Mouse (Mus musculus) adrenal gland, postnatal 10 days (tissue): ENCODE results near the gene Pvalb. TPM values are rescaled to one million over a fixed set of nuclear protein-coding genes. Genes with fewer than 3 reads are reported as not detected.

Experiments
- DNase-seq: peaks from one replicate; pipeline ENCODE4 v3.0.0; 2021; ENCODE audit warnings: mixed read lengths
- total RNA-seq, 2 experiments: library from RNA; stranded (reverse); gene quantifications; 2 replicates each; pipeline ENCODE4 v1.2.3; 2021

Gene Pvalb
- total RNA-seq, 2 experiments from 2014 or later: 132 to 141 TPM

DNA sequence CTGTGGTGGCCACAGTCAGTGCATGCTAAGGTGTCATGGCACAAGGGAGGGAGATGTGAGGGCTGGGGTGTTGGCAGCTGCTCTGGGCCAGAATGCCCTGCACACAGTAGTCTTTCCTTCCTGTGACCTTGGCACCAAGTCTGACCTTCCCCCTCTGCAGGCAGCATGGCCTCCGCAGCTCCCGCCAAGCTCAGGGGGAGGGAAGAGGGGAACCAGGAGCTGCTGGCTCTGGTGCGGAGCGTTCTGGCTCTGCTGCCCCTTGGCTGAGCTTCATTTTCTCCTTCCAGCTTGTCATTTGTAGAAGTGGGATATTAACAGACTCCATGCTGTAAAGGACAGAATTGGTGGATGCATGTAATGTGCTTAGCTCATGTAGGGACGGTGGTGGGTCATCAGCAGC lies 47.9 kb downstream of the Pvalb start:
- no peak for DNase-seq

DNA sequence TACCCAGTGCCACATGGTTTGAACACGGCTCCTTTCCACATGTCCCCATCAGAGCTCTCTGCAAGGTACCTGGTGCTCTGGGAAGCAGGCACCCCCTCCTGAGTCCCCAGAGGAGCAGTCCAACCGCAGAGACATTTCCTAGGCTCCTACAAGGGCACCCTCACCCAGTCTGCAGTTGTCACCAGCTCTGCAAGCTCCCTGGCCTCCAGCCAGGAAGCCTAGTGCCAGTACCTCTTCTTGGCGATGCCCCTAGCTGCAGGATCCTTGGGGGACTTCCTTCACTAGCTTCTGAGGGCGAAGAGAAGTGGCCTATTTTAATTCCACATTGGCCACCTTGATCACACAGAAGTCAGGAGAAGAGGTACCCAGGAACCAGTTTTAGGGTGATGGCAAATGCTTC lies 48.4 kb downstream of the Pvalb start:
- DNase-seq: no peak

DNA sequence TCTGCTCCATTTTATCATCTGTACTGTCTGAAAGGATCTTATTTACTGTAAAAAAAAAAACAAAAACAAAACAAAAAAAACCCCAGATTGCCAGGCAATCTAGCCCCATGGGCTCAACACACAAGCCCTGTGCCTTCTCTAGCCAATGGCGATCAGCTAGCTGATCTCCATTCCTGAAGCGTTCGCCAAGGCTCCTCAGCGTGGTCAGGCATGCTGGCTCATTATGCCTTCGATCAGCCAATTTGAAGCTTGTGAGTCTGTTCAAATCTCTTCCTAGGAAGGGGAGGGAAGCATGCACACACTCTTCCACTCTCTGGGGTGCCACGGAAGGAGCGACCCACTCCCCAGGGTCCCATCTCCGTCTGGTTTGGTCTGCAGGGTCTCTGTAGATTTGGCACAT lies 48.9 kb downstream of the Pvalb start:
- no peak for DNase-seq

DNA sequence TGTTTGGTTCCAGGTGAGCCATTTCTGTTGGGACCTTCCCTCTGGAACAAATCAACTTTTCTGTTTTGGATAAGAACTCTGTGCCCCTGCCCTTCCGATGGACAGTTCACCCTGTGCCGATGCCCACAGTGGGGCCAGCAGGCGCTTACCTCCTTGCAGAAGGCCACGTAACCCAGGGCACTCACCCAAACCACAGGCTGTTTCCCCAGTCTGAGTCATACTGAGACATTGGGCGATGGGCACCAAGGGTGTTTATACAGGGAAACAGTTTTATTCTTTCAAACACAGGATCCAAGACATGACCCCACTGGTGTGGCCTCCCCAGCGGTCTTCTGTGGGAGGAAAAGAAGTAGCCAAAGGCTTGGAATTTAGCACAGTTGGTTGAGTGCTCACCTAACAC lies 50.8 kb downstream of the Pvalb start:
- no peak for DNase-seq

GRCm38 (mm10) chr15:78153045-78153775 lies 53.0 kb downstream of the Pvalb start:
- peak; percentile 24 for DNase-seq

DNA sequence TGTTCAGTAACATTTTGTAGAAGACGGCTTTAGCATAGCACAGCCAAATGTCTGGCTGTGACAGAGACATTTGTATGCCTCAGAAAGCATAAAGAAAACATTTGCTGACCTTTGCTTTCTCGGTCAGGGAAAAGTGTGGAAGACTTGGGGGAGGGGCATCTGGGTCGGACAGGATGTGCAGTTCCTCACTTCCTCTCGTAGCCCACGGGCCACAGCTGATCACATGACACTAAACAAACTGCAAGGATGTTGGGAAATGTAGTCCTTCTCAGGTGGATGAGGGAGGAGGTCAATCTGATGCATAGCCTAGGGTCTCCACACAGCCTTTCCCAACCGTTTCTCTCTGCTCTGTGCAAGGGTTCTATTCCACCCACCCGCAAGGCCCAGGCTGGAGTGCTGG lies 57.6 kb downstream of the Pvalb start:
- no peak for DNase-seq

Other genes with a start within 250 kb of the Pvalb start
- 1 to 10 TPM; 2.7 TPM for gene Foxred2, start 249.7 kb downstream of the Pvalb start, total RNA-seq
- 100 to 1,000 TPM; 147 to 154 TPM for gene Eif3d, start 235.6 kb downstream of the Pvalb start, total RNA-seq
- gene Cacng2, start 86.4 kb downstream of the Pvalb start, total RNA-seq: under 1 TPM; 0.39 to 0.48 TPM
- 10 to 100 TPM; 19.4 to 22.9 TPM for gene Ift27, start 32.3 kb downstream of the Pvalb start, total RNA-seq
- gene Ncf4, start 38.4 kb upstream of the Pvalb start, total RNA-seq: 1 to 10 TPM; 4.1 to 6.3 TPM
- 1 to 10 TPM; 5.8 to 6.3 TPM for gene Csf2rb2, start 99.3 kb upstream of the Pvalb start, total RNA-seq
- 10 to 100 TPM; 18.4 to 20.1 TPM for gene Csf2rb, start 119.4 kb upstream of the Pvalb start, total RNA-seq
- gene Tex33, start 189.5 kb upstream of the Pvalb start, total RNA-seq: not detected
- 100 to 1,000 TPM; 179 to 204 TPM for gene Tst, start 199.5 kb upstream of the Pvalb start, total RNA-seq
- 10 to 100 TPM; 49.1 to 52.0 TPM for gene Mpst, start 200.0 kb upstream of the Pvalb start, total RNA-seq
- gene Kctd17, start 222.2 kb upstream of the Pvalb start, total RNA-seq: 10 to 100 TPM; 85.2 to 94.8 TPM